Mouse (Mus musculus) lung, postnatal 0 days (tissue): Measurements from ENCODE around the gene Scai. TPM values are rescaled to one million over a fixed set of nuclear protein-coding genes. Genes with fewer than 3 reads are reported as not detected.

Experiments
- ATAC-seq: fragments of 200-750 bp; cut with Nextera tagmentation; 2 replicates; pipeline ENCODE4 v1.8.0; 2017; ENCODE audit warnings: moderate library complexity
- DNase-seq: peaks from one replicate; pipeline ENCODE4 v3.0.0-alpha.2; 2016; ENCODE audit warnings: low spot score
- H3K27ac ChIP-seq: fragments of 300-500 bp; sonication (generic); 2 replicates; pipeline ENCODE4 v1.5.1; 2014; ENCODE audit warnings: antibody characterized with exemption, mild to moderate bottlenecking, low read length, mixed read lengths
- H3K27me3 ChIP-seq: fragments of 300-500 bp; sonication (generic); replicated peaks from 2 replicates; pipeline ENCODE4 v1.6.1; 2014; ENCODE audit warnings: low read length, mixed read lengths; ENCODE audit not compliant: insufficient read depth
- H3K36me3 ChIP-seq: fragments of 300-500 bp; sonication (generic); 2 replicates; pipeline ENCODE4 v1.6.1; 2014; ENCODE audit warnings: low read length, mixed read lengths; ENCODE audit not compliant: insufficient read depth
- H3K4me1 ChIP-seq: fragments of 300-500 bp; sonication (generic); 2 replicates; pipeline ENCODE4 v1.6.1; 2014; ENCODE audit warnings: antibody characterized with exemption, low read depth, low read length, mixed read lengths; ENCODE audit not compliant: insufficient read depth
- H3K4me2 ChIP-seq: fragments of 300-500 bp; sonication (generic); replicated peaks from 2 replicates; pipeline ENCODE4 v1.6.1; 2014; ENCODE audit warnings: low read depth, mild to moderate bottlenecking, low read length, moderate library complexity, mixed read lengths
- H3K4me3 ChIP-seq: fragments of 300-500 bp; sonication (generic); 2 replicates; pipeline ENCODE4 v1.5.1; 2014; ENCODE audit warnings: low read depth, low read length
- H3K9ac ChIP-seq: fragments of 300-500 bp; sonication (generic); replicated peaks from 2 replicates; pipeline ENCODE4 v1.6.1; 2014; ENCODE audit warnings: low read depth, mild to moderate bottlenecking
- H3K9me3 ChIP-seq: fragments of 300-500 bp; sonication (generic); 2 replicates; pipeline ENCODE4 v1.6.1; 2016; ENCODE audit warnings: low read length, mixed read lengths
- CTCF ChIP-seq: IDR thresholded peaks from 2 replicates; pipeline ENCODE4 v1.5.1; 2016; ENCODE audit warnings: antibody characterized with exemption, mild to moderate bottlenecking
- EP300 ChIP-seq: IDR thresholded peaks from 2 replicates; pipeline ENCODE4 v1.6.1; 2016; ENCODE audit warnings: antibody characterized with exemption, mild to moderate bottlenecking, control low read depth
- WGBS: fragments of 180-500 bp; shearing (Covaris S2); extraction: QIAGEN DNeasy Blood & Tissue Kit; methylation state at CpG from one replicate; pipeline ENCODE4 v1.1.7; 2014; 5-methylcytosine and 5-hydroxymethylcytosine counted together
- polyA plus RNA-seq: library from polyadenylated mRNA; unstranded; fragments of >200 nt; fragmentation: Nextera tagmentation; extraction: Ambion mirVana; gene quantifications from 2 replicates; pipeline ENCODE4 v1.2.1, GENCODE M21; 2015

Gene Scai
- polyA plus RNA-seq, 1 experiment from 2014 or later: 2.7 TPM

GRCm38 (mm10) chr2:39040215-39040614 lies 150.3 kb downstream of the Scai start:
- H3K27ac ChIP-seq: no peak overlapping the region
- TF ChIP-seq CTCF: no peak
- no peak for TF ChIP-seq EP300
- no peak overlapping the region for H3K4me2 ChIP-seq
- DNase-seq (no peak), ATAC-seq (no peak)
- no peak overlapping the region for H3K9ac ChIP-seq
- no peaks in the 10 kb centered on the region for H3K27me3 ChIP-seq
- no peak overlapping the region for H3K4me3 ChIP-seq
- H3K4me1 ChIP-seq: no peaks in the 10 kb centered on the region
- no peaks in the 10 kb centered on the region for H3K9me3 ChIP-seq
- 96% methylated on average over 1 of the region's 1 CpGs for WGBS
- peaks cover 30% of the 10 kb centered on the region for H3K36me3 ChIP-seq

- no peaks in the 10 kb centered on the region for H3K4me1 ChIP-seq
- H3K4me2 ChIP-seq: no peak overlapping the region
- no peak overlapping the region for H3K4me3 ChIP-seq
- no peak overlapping the region for H3K27ac ChIP-seq
- DNase-seq: no peak
- H3K36me3 ChIP-seq: peaks cover 35% of the 10 kb centered on the region
- no peak overlapping the region for H3K9ac ChIP-seq
- no peak for ATAC-seq
- TF ChIP-seq CTCF (no peak), EP300 (no peak)
- no peaks in the 10 kb centered on the region for H3K27me3 ChIP-seq
- H3K9me3 ChIP-seq: no peaks in the 10 kb centered on the region
- 86% methylated on average over 1 of the region's 1 CpGs for WGBS
These were observed 158.9 kb downstream of the Scai start for GRCm38 (mm10) chr2:39031611-39032010.

- TF ChIP-seq CTCF: no peak
- TF ChIP-seq EP300: no peak
- H3K4me1 ChIP-seq: no peaks in the 10 kb centered on the region
- 89% methylated on average over 1 of the region's 1 CpGs for WGBS
- no peak for ATAC-seq
- H3K4me2 ChIP-seq: no peak overlapping the region
- no peak overlapping the region for H3K4me3 ChIP-seq
- H3K36me3 ChIP-seq: peaks cover 66% of the 10 kb centered on the region
- H3K27ac ChIP-seq: no peak overlapping the region
- H3K9me3 ChIP-seq: no peaks in the 10 kb centered on the region
- H3K27me3 ChIP-seq: no peaks in the 10 kb centered on the region
- DNase-seq: no peak
- H3K9ac ChIP-seq: no peak overlapping the region
These were observed 170.5 kb downstream of the Scai start for GRCm38 (mm10) chr2:39020004-39020403.

GRCm38 (mm10) chr2:39016581-39016980 lies 174.0 kb downstream of the Scai start:
- Histone ChIP-seq H3K36me3 (peaks cover 47% of the 10 kb centered on the region), H3K9ac (no peak overlapping the region), H3K4me2 (no peak overlapping the region), H3K27ac (no peak overlapping the region), H3K9me3 (no peaks in the 10 kb centered on the region), H3K27me3 (no peaks in the 10 kb centered on the region), H3K4me1 (no peaks in the 10 kb centered on the region), H3K4me3 (no peak overlapping the region)
- ATAC-seq: no peak
- TF ChIP-seq CTCF: no peak
- TF ChIP-seq EP300: no peak
- 76% methylated on average over 3 of the region's 3 CpGs for WGBS
- DNase-seq: no peak

Other genes with a start within 250 kb of the Scai start
- gene Wdr38, start 193.3 kb downstream of the Scai start, polyA plus RNA-seq: 2.6 and 3.1 TPM in 2 replicates
- gene Arpc5l, start 185.4 kb downstream of the Scai start, polyA plus RNA-seq: 91.3 and 93.7 TPM in 2 replicates
- gene Rpl35, start 185.1 kb downstream of the Scai start, polyA plus RNA-seq: 675 and 704 TPM in 2 replicates
- gene Golga1, start 125.2 kb downstream of the Scai start, polyA plus RNA-seq: 22.2 and 23.2 TPM in 2 replicates
- gene Ppp6c, start 35.7 kb upstream of the Scai start, polyA plus RNA-seq: 70.7 and 73.6 TPM in 2 replicates